Mouse (Mus musculus) thymus, postnatal 4 days (tissue): ENCODE results near the gene Ccl9.

Source experiments
- DNase-seq: peaks from one replicate; pipeline ENCODE4 v3.0.0; 2021

The Ccl9 gene

DNA sequence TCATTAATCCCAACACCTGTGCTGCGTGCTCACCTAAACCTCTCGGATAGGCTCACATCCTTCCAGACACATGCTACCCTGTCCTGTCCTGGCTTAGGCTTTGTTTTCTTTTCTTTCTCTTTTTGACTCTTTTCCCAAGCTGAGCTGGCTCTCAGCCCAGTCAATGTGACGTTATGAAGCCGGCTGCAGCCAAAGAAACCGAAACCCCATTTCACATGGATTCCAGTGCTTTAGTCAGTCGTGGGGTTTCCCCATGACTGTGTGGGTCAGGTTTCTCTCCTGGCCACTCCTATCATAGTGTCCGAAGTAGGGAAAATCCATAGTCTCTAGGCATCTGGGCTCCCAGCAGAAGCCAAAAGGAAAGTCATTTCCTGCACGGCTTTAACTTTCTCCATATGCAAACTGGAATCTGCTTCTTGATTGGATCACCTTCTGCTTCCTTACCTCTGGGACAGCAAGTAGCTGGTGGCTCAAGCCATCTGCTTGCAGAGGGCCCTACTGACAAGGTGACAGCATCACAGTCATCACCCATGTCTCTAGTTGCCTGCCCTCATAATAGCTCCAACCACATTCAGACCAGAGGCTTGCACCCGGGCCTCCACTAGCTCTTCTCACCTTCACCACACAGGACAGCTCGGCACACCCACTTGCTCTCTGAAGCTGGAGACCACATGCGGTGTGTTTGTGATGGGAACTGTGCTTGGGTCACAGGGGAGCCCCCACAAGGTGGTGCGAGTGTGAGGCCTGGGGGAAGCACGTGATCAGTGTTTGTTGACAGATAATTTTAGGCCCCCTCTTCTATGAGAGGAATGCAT lies 43.6 kb downstream of the Ccl9 start:
- no peak for DNase-seq

DNA sequence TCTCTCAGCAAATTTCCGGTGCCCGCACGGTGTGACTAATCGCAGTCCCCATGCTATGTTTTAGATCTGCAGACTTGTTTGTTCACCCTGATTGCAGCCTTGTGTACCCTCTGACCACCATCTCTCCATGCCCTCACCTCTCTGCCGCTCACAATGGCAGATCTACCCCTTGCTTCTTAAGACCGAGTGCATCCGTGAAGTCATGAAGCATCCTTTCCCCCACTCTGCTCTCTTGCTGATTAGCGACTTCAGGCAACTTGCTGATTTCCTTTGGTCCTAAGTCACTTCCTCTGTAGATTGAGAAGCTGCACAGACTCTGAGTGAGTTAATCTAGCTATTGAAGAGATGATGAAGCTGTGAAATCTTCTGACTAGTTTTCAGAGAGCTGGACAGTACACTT lies 44.3 kb downstream of the Ccl9 start:
- no peak for DNase-seq

DNA sequence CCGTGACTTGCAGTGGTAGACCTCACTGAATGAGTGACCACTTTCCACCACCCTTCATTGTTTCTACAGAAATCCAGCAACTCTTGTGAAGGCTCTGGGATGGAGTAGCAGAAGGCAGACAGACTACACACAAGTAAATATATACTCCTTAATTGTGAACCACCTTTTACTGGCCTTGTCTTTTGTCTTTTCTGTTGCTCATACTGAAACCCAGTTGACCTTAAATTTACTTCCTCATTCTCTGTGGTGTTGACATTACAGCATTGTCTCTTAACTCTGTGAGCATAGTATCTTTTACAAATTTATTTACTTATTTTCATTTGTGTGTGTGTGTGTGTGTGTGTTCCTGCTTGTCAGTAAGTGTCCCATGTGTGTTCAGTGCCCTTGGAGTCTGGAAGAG lies 45.2 kb downstream of the Ccl9 start:
- no peak for DNase-seq

DNA sequence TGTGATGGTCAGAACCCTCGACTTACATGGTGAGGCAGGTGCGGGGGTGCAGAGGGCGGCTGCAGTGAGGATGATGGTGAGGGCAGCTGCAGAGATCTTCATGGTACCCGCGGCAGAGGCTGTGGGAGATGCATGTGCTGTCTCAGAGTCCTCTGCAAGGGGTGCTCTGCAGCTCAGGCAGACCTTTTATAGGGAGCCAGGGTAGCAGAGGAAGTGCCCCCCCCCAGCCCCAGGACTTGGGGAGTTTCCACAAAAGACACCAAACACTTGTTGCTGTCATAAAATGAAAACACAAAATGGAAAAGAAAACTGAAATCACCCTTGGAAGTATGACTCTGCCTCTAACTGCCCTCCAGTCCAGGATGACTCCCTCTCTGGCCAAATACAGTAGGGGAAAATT lies 48.1 kb downstream of the Ccl9 start, which contains the start of gene Ccl5:
TSS of gene Ccl5 (minus strand) at position 159 of the 400 bp plus-strand sequence.
- DNase-seq = no peak

DNA sequence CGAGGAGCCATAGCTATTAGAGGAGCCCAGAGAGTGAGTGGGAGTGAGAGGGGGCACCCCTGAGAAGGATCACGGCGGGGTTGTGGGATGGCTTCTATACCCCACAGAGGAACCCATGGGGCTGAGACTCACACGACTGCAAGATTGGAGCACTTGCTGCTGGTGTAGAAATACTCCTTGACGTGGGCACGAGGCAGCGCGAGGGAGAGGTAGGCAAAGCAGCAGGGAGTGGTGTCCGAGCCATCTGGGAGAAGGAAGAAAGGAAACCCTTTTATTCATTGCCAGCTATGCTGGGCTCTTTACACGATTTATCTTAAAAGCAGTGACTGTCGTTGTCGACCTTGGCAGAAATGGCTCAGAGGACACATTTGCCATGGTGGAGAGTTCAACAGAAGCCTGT lies 49.4 kb downstream of the Ccl9 start:
- no peak for DNase-seq
